11 mouse cellular contexts compared by ENCODE assay signal in the genomic region with DNA sequence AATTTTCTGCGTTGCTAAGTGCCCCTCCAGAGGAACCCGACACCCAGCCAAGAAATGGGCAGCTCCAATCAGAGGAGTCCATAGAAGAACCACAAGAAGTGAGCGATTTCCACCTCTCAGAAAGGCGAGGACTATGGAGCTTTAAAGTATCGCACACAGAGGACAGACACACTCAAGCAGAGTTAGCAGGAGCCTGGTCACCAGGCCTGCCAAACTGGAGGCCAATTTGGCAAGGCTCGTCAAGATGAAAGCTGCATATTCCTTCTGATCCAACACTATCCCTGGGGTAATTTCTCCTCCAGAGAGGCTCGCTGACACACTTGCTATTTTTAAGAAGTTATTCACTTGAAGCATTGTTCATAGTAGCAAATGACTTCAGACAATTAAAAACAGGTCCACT.
DNase-seq lines count a peak whose midpoint lies in the region; ATAC-seq lines count a peak whose summit lies in the region.
"Had no signal": no experiment of that assay in that cellular context is flagged by ENCODE, and none has a peak within 500 bp of the region (broad histone marks: within the 10 kb centered on the region; RNA-seq: fewer than 3 reads in every experiment).

No protein-coding gene starts in this region.

- peaks cover 5% of the 10 kb centered on the region; the same call in 1 of the 2 replicates for H3K36me3 ChIP-seq in heart, embryonic 10.5 days
- H3K36me3 ChIP-seq: limb, embryonic 15.5 days had no signal

- no peak overlapping the region for H3K4me3 ChIP-seq in heart, embryonic 10.5 days
- H3K4me3 ChIP-seq: limb, embryonic 15.5 days; myocyte had no signal

- H3K4me1 ChIP-seq in heart, embryonic 10.5 days: no peaks in the 10 kb centered on the region

- no peak overlapping the region for H3K27ac ChIP-seq in heart, embryonic 10.5 days
- H3K27ac ChIP-seq: limb, embryonic 15.5 days had no signal

- no peak for ATAC-seq in monocyte, adult 5-6 weeks (replicated peaks; ENCODE audit: insufficient number of reproducible peaks, low FRiP score, low TSS enrichment, poor library complexity, severe bottlenecking)
- ATAC-seq in inflammation-experienced regulatory T-cells, adult 6 months: no peak
- ATAC-seq: Patski had no signal

- DNase-seq in heart, adult 18-20 months: peak; percentile 70 to 82
- no peak for DNase-seq in heart, embryonic 10.5 days (ENCODE audit: low spot score)
- DNase-seq in adipocyte (ENCODE audit: low spot score): peak; percentile 20
- peak; percentile 64 for DNase-seq in cerebellum, adult 9-10 months
- peak; percentile 62 for DNase-seq in gastrocnemius, postnatal 25 days
- DNase-seq in kidney, adult 11 months: no peak

- WGBS in heart, embryonic 10.5 days: 80% methylated on average over 7 of the region's 7 CpGs

- H3K27me3 ChIP-seq in heart, embryonic 10.5 days (ENCODE audit: insufficient read depth, poor library complexity, severe bottlenecking): no peaks in the 10 kb centered on the region
- H3K27me3 ChIP-seq: limb, embryonic 15.5 days; Patski had no signal

- no peaks in the 10 kb centered on the region for H3K9me3 ChIP-seq in heart, embryonic 10.5 days
- H3K9me3 ChIP-seq: limb, embryonic 15.5 days had no signal

Comparison
In these comparisons a context has a peak if more than half of its experiments do, and no peak if none do; other contexts are left out.
1. DNase-seq: peak in heart, adult 18-20 months (2 of 2), adipocyte (single experiment), cerebellum, adult 9-10 months (single experiment) and gastrocnemius, postnatal 25 days (single experiment); none in heart, embryonic 10.5 days (single experiment) and kidney, adult 11 months (single experiment).